Mouse (Mus musculus): Measurements from ENCODE around the gene Arl8b. TPM values are rescaled to one million over a fixed set of nuclear protein-coding genes. Genes with fewer than 3 reads are reported as not detected.

The Arl8b gene
- polyA plus RNA-seq, 2 experiments: 10.5 to 35.5 TPM

- Histone ChIP-seq H3K4me1 (replicated peaks; ENCODE audit: control insufficient read depth in 2 of 2, insufficient read depth in 2 of 2, low read length in 1 of 2) (peaks cover 3 to 20% of the 10 kb centered on the region in 2 experiments; a peak in 3 of 4 replicates), H3K27ac (no peak overlapping the region), H3K4me3 (ENCODE audit: insufficient read depth in 1 of 2, low read depth in 2 of 2, low read length in 2 of 2) (no peak overlapping the region), H3K9ac (replicated peaks) (no peak overlapping the region), H3K27me3 (ENCODE audit: control insufficient read depth, insufficient read depth, low read length) (no peaks in the 10 kb centered on the region), H3K9me3 (ENCODE audit: control insufficient read depth, low read length) (no peaks in the 10 kb centered on the region), H3K36me3 (replicated peaks; ENCODE audit: control insufficient read depth, insufficient read depth, low read depth) (peaks cover 11% of the 10 kb centered on the region), H3K4me2 (ENCODE audit: low read depth) (no peak overlapping the region)
- TF ChIP-seq CTCF (IDR thresholded peaks at IDR 0.05; ENCODE audit: low read depth) (no peak), EP300 (IDR thresholded peaks at IDR 0.05; ENCODE audit: low read depth) (no peak)
- ATAC-seq (ENCODE audit: insufficient read depth) (no peak), DNase-seq (ENCODE audit: low read depth in 3 of 3, low spot score in 3 of 3) (no peak)
- WGBS (ENCODE audit: insufficient replicate concordance): 46% methylated on average over 3 of the region's 3 CpGs
Measured at GRCm38 (mm10) chr6:108826070-108826469, 43.2 kb downstream of the Arl8b start.

GRCm38 (mm10) chr6:108827336-108827920 is 44.5 kb downstream of the Arl8b start:
- Histone ChIP-seq H3K4me3 (ENCODE audit: insufficient read depth in 1 of 2, low read depth in 2 of 2, low read length in 2 of 2) (peak overlapping the region in 1 of 2 experiments; percentile 81; a peak in 2 of 4 replicates), H3K9ac (replicated peaks) (no peak overlapping the region), H3K9me3 (ENCODE audit: control insufficient read depth, low read length) (no peaks in the 10 kb centered on the region), H3K27me3 (ENCODE audit: control insufficient read depth, insufficient read depth, low read length) (no peaks in the 10 kb centered on the region), H3K36me3 (replicated peaks; ENCODE audit: control insufficient read depth, insufficient read depth, low read depth) (peaks cover 4% of the 10 kb centered on the region; the same call in 1 of the 2 replicates), H3K4me1 (replicated peaks; ENCODE audit: control insufficient read depth in 2 of 2, insufficient read depth in 2 of 2, low read length in 1 of 2) (peaks cover 3 to 31% of the 10 kb centered on the region in 2 experiments), H3K4me2 (ENCODE audit: low read depth) (peak overlapping the region; percentile 91), H3K27ac (no peak overlapping the region)
- 29% methylated on average over 5 of the region's 5 CpGs for WGBS (ENCODE audit: insufficient replicate concordance)
- no peak for ATAC-seq (ENCODE audit: insufficient read depth)
- DNase-seq (ENCODE audit: low read depth in 3 of 3, low spot score in 3 of 3): no peak
- no peak for TF ChIP-seq EP300 (IDR thresholded peaks at IDR 0.05; ENCODE audit: low read depth)
- no peak for TF ChIP-seq CTCF (IDR thresholded peaks at IDR 0.05; ENCODE audit: low read depth)

GRCm38 (mm10) chr6:108828234-108828868 is 45.5 kb downstream of the Arl8b start, which contains the start of gene Edem1:
Gene Edem1, plus strand, starts transcription at chr6:108828641.
- TF ChIP-seq EP300 (IDR thresholded peaks at IDR 0.05; ENCODE audit: low read depth) (no peak), CTCF (IDR thresholded peaks at IDR 0.05; ENCODE audit: low read depth) (no peak)
- WGBS (ENCODE audit: insufficient replicate concordance): under 1% methylated on average over 66 of the region's 67 CpGs
- DNase-seq (ENCODE audit: low read depth in 3 of 3, low spot score in 3 of 3): peak; percentile 93 to 94 (median 94)

GRCm38 (mm10) chr6:108828872-108829271 is 46.0 kb downstream of the Arl8b start:
- Histone ChIP-seq H3K4me3 (ENCODE audit: insufficient read depth in 1 of 2, low read depth in 2 of 2, low read length in 2 of 2) (peak overlapping the region; percentile 80 to 81), H3K27ac (peak overlapping the region; percentile 31), H3K4me2 (ENCODE audit: low read depth) (peak overlapping the region; percentile 91), H3K9ac (replicated peaks) (peak overlapping the region; percentile 82), H3K4me1 (replicated peaks; ENCODE audit: control insufficient read depth in 2 of 2, insufficient read depth in 2 of 2, low read length in 1 of 2) (peaks cover 3 to 41% of the 10 kb centered on the region in 2 experiments), H3K9me3 (ENCODE audit: control insufficient read depth, low read length) (no peaks in the 10 kb centered on the region), H3K36me3 (replicated peaks; ENCODE audit: control insufficient read depth, insufficient read depth, low read depth) (no peaks in the 10 kb centered on the region), H3K27me3 (ENCODE audit: control insufficient read depth, insufficient read depth, low read length) (no peaks in the 10 kb centered on the region)
- ATAC-seq (ENCODE audit: insufficient read depth): peak; percentile 51
- no peak for DNase-seq (ENCODE audit: low read depth in 3 of 3, low spot score in 3 of 3)
- TF ChIP-seq CTCF (IDR thresholded peaks at IDR 0.05; ENCODE audit: low read depth) (no peak), EP300 (IDR thresholded peaks at IDR 0.05; ENCODE audit: low read depth) (no peak)
- under 1% methylated on average over 56 of the region's 56 CpGs for WGBS (ENCODE audit: insufficient replicate concordance)

More at GRCm38 (mm10) chr6:108828234-108828868, 45.5 kb downstream of the Arl8b start, which contains the start of gene Edem1:
- Histone ChIP-seq H3K4me1 (replicated peaks; ENCODE audit: control insufficient read depth in 2 of 2, insufficient read depth in 2 of 2, low read length in 1 of 2) (peaks cover 3 to 36% of the 10 kb centered on the region in 2 experiments), H3K36me3 (replicated peaks; ENCODE audit: control insufficient read depth, insufficient read depth, low read depth) (no peaks in the 10 kb centered on the region; the same call in 1 of the 2 replicates), H3K9me3 (ENCODE audit: control insufficient read depth, low read length) (no peaks in the 10 kb centered on the region), H3K27ac (peak within 1 kb of the TSS; percentile 31), H3K27me3 (ENCODE audit: control insufficient read depth, insufficient read depth, low read length) (no peaks in the 10 kb centered on the region), H3K9ac (replicated peaks) (peak within 1 kb of the TSS; percentile 82), H3K4me3 (ENCODE audit: insufficient read depth in 1 of 2, low read depth in 2 of 2, low read length in 2 of 2) (peak within 1 kb of the TSS; percentile 80 to 81), H3K4me2 (ENCODE audit: low read depth) (peak within 1 kb of the TSS; percentile 91)
- ATAC-seq (ENCODE audit: insufficient read depth): peak; percentile 99
